Mouse (Mus musculus): ENCODE results near the gene Sipa1l1.

Sipa1l1 gene

DNA sequence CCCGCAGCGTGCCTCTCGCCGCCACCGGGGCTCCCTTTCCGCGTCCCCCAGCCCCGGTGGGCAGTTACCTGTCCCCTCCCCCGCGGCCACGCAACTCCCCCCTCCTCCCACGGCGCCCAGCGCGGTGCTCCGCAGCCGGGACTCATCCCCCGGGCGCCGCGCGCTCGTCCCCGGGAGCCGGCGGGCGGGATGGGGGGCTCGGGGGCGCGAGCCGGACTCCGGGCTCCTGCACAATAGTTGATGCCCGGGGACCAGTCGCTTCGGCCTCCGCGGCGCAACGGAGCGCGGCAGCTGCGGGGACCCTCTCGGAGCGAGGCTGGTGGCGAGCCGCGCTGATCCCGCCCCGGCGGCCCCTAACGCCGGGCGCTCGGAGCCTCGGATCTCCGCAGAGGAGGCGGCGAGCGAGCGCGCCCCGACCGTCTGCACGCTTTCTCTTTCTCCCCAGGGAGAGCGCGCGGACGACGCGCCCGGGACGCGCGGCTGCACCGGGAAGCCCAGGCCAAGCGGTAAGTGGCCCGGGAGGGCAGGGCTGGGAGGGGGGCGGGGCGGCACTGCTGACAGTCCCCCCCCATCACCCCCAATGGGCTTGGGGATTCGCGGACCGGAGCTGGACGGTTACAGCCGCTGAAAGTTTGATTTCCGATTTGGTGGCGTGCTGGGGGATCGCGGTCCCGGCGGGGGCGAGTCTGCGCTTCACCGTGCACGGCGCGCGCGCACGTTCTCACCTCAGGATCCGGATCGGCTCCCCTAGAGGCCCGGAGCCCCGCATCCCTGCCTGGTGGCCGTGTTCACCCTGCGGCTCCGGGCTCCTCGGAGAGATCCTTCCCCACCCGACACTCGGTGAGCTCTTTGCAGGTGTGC, 681 bp downstream of the Sipa1l1 start:
- ChIA-PET POLR2A (interaction anchor here (0.6 to 1.7 kb wide), 20 partner anchors 9 to 156 kb away, joined by 3 to 7 read pairs (median 4); no protein-coding TSS in a partner anchor), CTCF (interaction anchor here in 1 of 4 experiments (0.6 kb wide), 1 partner anchor 298 kb away, joined by 5 read pairs; no protein-coding TSS in a partner anchor)

DNA sequence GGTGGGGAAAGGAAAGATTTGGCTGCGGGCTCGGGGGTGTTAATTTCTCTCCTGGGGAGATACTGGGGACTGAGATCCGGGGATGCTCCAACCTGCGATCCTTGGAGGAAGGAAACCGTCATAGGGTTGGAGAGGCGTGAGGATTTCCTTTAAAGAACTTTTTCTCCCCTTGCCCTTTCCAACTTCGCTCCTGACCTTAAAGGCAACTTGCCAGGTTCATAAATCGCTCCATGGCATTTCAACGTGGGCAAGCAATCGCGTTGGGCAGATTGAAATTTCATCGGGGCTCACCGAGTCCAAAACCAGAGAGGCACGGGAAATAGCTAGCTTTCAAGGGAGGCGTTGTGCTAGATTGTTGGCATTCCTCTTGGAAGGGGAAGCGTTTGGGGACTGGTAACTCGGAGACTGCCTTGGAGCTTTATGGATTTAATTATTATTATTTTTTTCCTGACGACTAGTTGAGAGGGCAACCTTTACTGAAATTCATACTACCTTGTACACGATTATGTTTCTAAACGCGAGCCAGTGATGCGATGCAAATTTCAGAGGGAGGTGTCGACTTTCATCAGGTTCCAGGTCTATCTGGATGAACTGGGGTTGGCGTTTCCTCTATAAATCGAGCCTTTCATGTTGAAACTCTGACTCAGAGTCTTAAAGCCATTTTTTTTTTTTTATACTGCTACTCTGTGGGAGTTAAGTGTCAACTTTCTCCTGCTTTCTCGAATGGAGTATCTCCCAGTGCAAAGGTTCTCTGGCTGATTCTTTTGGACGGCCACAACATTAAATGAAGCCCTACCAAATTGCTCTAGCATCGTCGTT, 1.6 kb downstream of the Sipa1l1 start:
- CTCF ChIA-PET, result no interaction called here
- POLR2A ChIA-PET, result interaction anchor here in 3 of 4 experiments (0.6 to 1.7 kb wide), 8 partner anchors 10 to 155 kb away, joined by 3 to 4 read pairs (median 3); no protein-coding TSS in a partner anchor

DNA sequence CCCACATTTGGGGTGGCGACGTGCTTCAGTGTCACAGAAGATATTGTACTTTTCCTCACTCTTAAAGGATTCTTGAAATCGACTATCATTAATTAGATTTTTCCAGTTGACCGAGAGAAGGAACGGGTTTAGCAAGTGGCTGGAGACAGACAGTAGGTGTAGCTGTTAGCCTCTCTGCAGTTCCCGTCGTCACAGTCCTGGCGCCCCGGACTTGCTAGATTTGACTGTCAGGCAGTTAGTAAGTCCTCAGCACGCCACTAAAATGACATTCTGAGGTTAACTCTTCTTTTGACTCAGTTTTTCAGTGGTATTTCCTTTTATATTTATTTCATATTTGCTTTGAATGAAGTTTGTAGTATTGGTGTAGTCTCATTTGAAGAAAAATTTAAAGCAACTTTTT, 2.5 kb downstream of the Sipa1l1 start:
- ChIA-PET POLR2A (interaction anchor here in 1 of 4 experiments (2.0 kb wide), 2 partner anchors 16 to 21 kb away, joined by 8 to 10 read pairs; no protein-coding TSS in a partner anchor), CTCF (no interaction called here)

DNA sequence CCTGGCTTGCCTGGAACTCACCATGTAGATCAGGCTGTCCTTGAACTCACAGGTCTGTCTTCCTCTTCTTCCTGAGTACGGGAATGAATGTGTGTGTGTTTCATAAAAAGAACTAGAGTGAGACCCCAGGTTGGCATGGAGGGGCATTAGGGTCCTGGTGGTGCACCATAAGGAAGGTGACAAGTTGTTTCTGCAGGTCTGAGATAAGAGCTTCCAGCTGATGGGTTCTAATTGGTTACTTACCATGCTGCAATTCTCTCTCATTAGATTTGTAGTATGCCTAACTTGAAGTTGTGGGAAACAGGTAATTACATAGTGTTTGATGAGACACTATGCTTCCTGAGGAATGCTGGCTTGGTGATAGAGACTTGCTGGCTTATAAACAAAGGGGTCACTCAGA, 4.5 kb downstream of the Sipa1l1 start:
- POLR2A ChIA-PET, result interaction anchor here in 2 of 4 experiments (1.0 to 2.0 kb wide), 7 partner anchors 9 to 84 kb away, joined by 3 to 10 read pairs (median 4); no protein-coding TSS in a partner anchor
- CTCF ChIA-PET, result no interaction called here

DNA sequence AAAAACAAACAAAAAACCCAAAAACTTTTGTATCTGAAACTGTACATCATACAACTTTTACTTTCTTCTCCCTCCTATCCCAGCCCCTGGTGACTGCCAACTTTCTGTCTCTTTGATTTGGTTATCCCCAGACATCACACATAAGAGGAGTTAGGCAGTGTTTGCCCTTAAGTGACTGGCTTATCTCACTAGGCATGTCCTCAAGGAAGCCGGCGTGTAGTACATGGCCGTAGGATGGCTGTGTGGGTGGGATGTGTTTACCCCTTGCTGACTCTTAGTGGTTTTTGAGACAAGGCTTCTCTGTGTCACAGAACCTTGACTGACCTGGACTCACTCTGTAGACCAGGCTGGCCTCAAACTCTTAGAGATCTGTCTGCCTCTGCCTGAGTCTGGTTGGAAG, 6.6 kb downstream of the Sipa1l1 start:
- ChIA-PET POLR2A (interaction anchor here in 1 of 4 experiments (1.8 kb wide), 1 partner anchor 11 kb away, joined by 6 read pairs; no protein-coding TSS in a partner anchor), CTCF (no interaction called here)

DNA sequence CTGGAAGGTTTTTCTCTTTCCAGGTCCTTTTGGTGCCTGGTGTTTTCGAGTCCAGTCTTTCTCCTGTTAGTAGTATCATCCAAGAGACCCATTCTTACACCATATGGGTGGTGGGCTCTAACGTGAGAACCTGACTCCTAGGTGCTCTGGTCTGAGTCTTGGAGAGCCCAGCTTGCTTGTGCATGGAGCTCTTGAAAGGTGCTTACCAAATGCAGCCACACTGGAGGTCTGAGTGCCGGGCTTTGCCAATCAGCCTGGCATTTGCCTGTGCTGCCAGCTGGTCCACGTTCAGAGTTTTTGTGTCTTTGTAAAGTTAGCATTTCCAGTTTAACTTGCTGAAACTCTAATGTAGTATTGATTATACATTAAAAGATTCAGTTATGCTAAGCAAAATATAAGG, 9.5 kb downstream of the Sipa1l1 start:
- ChIA-PET CTCF (no interaction called here), POLR2A (interaction anchor here in 2 of 4 experiments (0.7 to 1.7 kb wide), 3 partner anchors 9 to 13 kb away, joined by 3 to 5 read pairs (median 3); partner anchors contain the start of gene Sipa1l1 (in 1 of the 2))

DNA sequence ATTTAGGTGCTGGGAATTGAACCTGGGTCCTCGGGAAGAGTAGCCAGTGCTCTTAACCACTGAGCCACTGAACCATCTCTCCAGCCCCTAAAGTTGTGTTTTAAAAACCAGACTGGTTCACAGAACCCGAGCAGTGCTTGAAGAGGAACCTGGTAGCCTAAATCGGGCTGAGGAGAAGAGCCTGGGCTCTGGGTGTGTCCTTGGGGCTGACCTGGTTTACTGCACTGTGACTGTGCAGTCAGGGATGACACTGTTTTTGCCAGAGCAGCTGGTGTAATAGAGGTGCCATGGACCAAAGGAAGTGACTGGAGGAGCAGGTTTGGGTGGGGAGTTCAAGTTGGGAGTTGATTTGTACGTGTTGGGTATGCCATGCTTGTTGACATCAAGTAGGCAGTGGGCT, 10.5 kb downstream of the Sipa1l1 start:
- ChIA-PET CTCF (interaction anchor here in 1 of 4 experiments (0.5 kb wide), 1 partner anchor 11 kb away, joined by 4 read pairs; the partner anchor contains the start of gene Sipa1l1), POLR2A (no interaction called here)

DNA sequence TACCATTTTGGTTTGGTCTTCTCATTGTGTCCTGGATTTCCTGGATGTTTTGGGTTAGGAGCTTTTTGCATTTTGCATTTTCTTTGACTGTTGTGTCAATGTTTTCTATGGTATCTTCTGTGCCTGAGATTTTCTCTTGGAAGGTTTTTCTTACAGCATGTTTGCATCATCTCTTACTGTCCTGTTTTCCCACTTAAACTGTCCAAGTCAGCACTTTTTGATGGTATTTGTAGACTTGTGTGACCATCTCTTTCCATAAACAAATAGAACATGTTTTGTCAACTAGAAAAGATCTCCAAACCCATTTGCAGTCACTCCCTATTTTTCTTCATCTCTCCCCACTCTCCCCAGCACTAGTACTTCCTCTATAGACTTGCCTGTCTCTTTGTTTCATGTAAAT, 17.0 kb downstream of the Sipa1l1 start:
- POLR2A ChIA-PET, result interaction anchor here in 2 of 4 experiments (1.3 to 1.8 kb wide), 5 partner anchors 10 to 41 kb away, joined by 4 to 10 read pairs (median 6); partner anchors contain the start of gene Sipa1l1 (in 1 of the 2)
- CTCF ChIA-PET, result interaction anchor here in 1 of 4 experiments (0.7 kb wide), 1 partner anchor 31 kb away, joined by 3 read pairs; no protein-coding TSS in a partner anchor

DNA sequence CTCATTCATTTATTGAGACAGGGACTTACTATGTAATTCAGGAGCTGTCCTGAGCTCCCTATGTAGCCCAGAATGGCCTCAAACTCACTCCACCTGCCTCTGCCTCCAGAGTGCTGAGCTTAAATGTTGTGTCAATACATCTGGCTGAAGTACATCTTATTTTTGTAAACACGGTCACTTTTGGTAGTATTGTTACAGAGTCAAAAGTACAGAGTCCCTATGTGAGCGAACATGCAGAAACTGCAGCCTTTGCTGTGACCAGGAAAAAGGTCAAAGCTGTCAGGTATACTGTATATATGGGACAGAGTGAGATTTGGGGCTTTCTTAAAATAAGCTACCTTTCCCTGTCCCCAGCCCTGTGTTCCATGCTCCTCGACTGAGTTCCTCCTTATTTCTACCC, 17.6 kb downstream of the Sipa1l1 start:
- CTCF ChIA-PET, result interaction anchor here (0.6 to 0.7 kb wide), 4 partner anchors 31 to 909 kb away, joined by 3 to 6 read pairs (median 3); no protein-coding TSS in a partner anchor
- POLR2A ChIA-PET, result interaction anchor here in 2 of 4 experiments (0.8 to 1.8 kb wide), 9 partner anchors 9 to 40 kb away, joined by 3 to 10 read pairs (median 4); partner anchors contain the start of gene Sipa1l1 (in 1 of the 2)

DNA sequence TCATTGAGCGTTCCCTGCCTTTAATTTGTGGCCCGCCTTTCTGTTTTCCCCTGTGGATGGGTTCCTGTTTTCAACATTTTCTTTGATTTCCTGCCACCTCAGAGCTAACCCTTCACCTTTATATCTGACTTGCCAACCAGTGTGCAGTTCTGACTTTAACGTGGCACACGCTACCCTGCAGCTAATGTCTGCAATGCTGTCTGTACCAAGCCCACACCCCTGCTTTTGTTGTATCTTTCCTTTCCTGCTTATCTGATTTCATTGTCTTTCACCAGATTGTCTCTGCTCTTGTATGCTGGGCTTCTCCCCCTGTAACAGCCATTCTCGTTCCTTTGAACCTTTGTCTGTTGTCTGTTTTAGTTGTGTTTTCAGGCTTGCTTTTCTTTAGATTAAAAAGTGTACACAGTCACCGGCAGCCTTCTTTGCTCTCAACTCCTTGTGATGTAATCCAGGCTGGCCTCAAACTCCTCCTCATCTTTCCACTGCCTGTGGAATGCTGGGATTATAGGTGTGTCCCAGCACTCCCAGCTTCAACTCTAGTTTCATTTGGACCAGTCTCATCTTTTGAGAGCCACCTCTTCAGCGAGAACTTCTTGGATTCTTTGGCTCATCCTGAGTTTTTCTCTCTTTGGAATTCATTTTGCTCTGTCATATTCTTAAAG, 18.2 kb downstream of the Sipa1l1 start:
- POLR2A ChIA-PET, result interaction anchor here in 2 of 4 experiments (0.8 to 1.8 kb wide), 10 partner anchors 10 to 39 kb away, joined by 3 to 10 read pairs (median 4); partner anchors contain the start of gene Sipa1l1 (in 1 of the 2)
- CTCF ChIA-PET, result interaction anchor here in 3 of 4 experiments (0.6 to 0.7 kb wide), 3 partner anchors 34 to 910 kb away, joined by 3 to 6 read pairs (median 3); no protein-coding TSS in a partner anchor

DNA sequence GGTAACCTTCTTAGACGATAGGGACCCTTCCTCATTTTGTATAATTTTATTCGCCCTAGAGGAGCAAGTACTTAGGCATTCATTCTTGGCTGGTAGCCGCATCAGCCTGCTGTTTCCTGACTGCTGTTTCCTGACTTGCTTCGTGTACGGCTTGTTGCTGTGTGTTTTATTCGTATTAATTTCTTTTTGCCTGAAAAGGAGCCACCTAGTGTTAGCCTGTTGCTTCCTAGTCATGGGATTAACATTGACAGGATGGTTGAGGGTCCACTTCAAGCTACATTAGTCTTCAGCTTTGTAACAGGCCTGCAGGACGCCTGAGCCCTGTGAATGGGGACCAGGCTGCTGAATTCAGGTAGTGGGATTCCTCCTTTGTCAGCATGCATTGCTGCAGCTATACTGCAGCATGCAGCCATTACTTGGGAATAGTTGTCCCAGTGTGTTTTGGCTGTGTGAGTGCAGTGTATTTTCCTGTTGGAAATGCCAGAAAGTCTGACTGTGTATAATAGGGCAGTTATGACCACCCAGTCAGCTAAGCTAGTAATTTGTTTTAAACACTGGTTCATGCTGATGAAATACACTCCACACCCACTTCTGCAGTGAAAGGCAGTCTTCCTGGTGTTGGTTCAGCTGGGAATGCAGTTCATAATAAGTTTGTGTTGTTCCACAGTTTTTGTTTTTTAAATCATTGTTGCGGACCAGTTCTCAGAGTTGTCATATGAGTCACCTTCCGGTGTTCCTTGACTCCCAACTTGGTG, 19.4 kb downstream of the Sipa1l1 start:
- ChIA-PET POLR2A (interaction anchor here in 2 of 4 experiments (1.0 to 1.5 kb wide), 2 partner anchors 11 to 15 kb away, joined by 3 to 5 read pairs; no protein-coding TSS in a partner anchor), CTCF (no interaction called here)

DNA sequence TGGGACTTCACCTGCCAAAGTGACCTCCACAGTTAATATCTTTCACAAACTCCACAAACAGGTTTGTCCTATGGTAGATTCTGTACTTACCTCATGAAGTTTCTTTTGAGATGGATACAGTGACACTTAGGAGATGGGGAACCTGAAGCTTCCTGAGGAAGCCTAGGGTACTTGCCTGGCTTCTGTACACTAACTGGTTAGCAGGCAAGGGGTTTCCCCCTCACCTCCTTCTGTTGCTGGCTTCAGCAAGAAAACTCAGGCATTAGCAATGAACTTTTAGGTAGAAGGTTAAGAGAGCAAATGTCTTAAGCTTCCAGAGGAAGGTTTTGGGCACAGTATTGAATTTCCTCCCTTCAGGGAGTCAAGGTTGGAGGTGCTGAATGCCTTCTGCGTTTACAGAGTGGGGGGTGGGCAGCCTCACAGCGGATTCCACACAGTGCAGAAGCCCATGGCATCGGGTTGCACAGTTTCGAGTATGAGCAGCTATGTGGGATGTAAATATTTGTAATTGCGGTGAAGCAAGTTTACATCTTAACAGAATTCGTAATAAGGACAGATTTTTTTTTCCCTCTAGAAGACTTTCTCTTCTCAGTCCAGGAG, 20.1 kb downstream of the Sipa1l1 start:
- POLR2A ChIA-PET, result interaction anchor here in 2 of 4 experiments (0.9 to 1.5 kb wide), 3 partner anchors 10 to 24 kb away, joined by 3 to 5 read pairs (median 3); no protein-coding TSS in a partner anchor

DNA sequence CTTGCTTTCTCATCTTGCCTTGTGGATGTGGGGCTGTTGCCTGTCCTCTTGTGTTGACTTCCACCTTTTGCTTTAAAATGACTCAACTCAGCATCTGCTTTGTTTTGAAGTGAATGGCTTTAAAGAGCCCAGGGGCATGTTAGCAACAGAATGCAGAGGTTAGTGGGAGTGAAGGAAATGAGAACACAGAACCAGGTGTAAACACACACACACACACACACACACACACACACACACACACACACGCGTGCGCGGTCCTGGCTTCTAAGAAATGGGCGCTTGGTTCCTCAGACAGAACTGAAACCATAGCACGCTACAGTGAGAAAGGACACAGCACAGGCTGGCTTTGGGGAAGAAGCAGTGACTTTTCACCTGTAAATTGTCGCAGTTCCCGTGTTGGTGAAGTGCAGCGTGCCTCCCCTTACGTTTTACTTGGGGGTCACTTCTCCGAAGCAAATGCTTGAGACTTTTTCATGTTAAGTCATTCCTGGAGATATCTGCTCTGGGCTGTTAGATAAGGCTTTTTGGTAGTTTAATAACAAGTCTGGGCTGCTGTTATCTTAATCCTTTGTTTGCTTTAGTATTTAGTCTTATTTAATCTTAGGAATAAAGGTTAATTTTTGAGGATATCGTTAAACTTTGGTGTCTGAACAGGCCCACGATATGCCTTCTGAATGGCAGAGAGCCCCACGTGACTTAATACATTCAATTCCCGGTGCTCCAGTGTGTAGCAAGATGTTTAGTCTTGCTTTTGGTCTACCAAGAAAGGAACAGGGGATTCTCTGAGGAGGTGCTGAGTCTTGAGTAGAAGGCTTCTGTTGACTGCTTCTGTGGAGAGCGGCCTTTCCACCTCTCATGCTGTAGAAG, 20.8 kb downstream of the Sipa1l1 start:
- ChIA-PET CTCF (no interaction called here), POLR2A (interaction anchor here in 3 of 4 experiments (0.5 to 1.5 kb wide), 7 partner anchors 9 to 137 kb away, joined by 3 to 6 read pairs (median 3); no protein-coding TSS in a partner anchor)

More for the DNA sequence above, 20.1 kb downstream of the Sipa1l1 start:
- CTCF ChIA-PET, result no interaction called here

DNA sequence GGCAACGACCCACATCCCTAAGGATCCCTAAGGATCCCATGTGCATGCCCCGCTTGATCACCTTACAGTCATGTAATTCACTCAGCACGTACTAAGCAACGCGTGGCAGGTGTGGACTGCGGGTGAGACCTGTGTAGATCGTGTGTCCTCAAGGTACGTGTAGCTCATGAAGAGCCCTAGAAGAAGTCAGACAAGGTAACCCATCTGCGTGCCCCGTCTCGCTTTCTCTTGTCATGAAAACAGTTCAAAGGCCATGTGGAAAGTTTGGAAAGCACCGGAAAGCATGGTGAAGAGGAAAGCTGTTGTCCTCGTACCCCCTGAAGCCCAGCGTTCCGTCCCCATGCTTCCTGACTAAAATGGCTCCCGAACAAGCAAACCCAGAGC, 21.5 kb downstream of the Sipa1l1 start:
- POLR2A ChIA-PET, result interaction anchor here in 3 of 4 experiments (0.5 to 1.2 kb wide), 4 partner anchors 8 to 136 kb away, joined by 3 to 6 read pairs (median 4); no protein-coding TSS in a partner anchor
- CTCF ChIA-PET, result no interaction called here

DNA sequence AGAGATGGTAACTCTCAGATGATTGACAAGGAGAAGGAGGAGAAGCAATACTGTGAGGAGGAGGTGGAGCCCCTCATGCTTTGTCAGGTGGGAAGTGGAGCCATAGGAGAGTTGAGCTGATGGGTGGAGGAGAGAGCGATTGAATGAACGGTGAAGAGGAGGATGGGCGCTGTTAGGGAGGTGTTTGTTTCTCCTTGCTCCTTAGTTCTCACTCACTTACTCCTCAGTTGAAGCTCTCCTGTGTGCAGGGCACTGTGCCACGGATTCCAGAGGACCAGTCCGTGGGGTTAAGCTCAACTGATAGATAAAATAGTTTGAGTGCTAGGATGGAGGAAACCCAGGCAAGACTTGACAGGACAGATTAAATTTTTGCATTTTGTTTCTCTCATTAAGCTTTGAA, 22.6 kb downstream of the Sipa1l1 start:
- ChIA-PET CTCF (no interaction called here), POLR2A (interaction anchor here in 2 of 4 experiments (0.8 to 2.6 kb wide), 9 partner anchors 8 to 33 kb away, joined by 3 to 8 read pairs (median 4); partner anchors contain the start of gene Sipa1l1 (in 2 of the 2))

DNA sequence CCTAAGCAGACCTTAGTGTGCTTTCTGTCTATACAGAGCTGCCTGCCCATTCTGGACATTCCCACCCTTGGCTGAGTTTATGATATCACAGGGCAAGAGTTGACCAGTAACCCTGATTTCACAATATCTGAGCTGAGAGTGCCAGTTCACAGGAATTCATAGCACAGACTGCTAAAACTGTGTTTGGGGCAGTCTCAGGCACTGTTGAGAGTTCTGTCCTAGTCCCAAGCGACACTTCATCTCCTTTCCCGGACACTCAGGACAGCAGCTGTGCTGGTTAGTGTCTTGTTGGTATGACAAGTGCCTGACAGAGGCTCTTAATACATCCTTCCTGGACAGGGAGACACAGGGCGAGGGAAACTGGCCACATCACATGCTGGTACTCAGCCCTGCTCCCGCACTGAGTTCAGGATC, 23.5 kb downstream of the Sipa1l1 start:
- ChIA-PET CTCF (no interaction called here), POLR2A (interaction anchor here in 3 of 4 experiments (0.6 to 2.6 kb wide), 12 partner anchors 9 to 33 kb away, joined by 3 to 8 read pairs (median 4); partner anchors contain the start of gene Sipa1l1 (in 3 of the 3))

Data from embryonic stem cell, embryonic (primary cell).